Mouse (Mus musculus): Measurements from ENCODE around the gene Smco4.

GRCm38 (mm10) chr9:15537455-15538048, 44.3 kb downstream of the Smco4 start:
- TF ChIP-seq CTCF (IDR thresholded peaks at IDR 0.05 in 2 of 3, conservative IDR thresholded peaks at IDR 0.05 in 1 of 3; ENCODE audit: control insufficient read depth in 1 of 3, insufficient read depth in 1 of 3, low read depth in 2 of 3, low read length in 3 of 3, poor library complexity in 1 of 3, severe bottlenecking in 1 of 3) (no peak; a peak in 1 of 6 replicates), GATA1 (IDR thresholded peaks at IDR 0.05; ENCODE audit: low read depth, low read length) (no peak), TAL1 (IDR thresholded peaks at IDR 0.05; ENCODE audit: low read length) (no peak), KAT2A (conservative IDR thresholded peaks at IDR 0.05; ENCODE audit: low read depth, low read length) (no peak), ELF1 (IDR thresholded peaks at IDR 0.05; ENCODE audit: low read depth, low read length) (no peak), TCF12 (IDR thresholded peaks at IDR 0.05; ENCODE audit: low read depth, low read length) (no peak), POLR2AphosphoS5 (IDR thresholded peaks at IDR 0.05; ENCODE audit: borderline replicate concordance, low read depth, low read length) (no peak)

Data from MEL (cell line).